ENCODE assay signal across 8 mouse cellular contexts in the genomic region with DNA sequence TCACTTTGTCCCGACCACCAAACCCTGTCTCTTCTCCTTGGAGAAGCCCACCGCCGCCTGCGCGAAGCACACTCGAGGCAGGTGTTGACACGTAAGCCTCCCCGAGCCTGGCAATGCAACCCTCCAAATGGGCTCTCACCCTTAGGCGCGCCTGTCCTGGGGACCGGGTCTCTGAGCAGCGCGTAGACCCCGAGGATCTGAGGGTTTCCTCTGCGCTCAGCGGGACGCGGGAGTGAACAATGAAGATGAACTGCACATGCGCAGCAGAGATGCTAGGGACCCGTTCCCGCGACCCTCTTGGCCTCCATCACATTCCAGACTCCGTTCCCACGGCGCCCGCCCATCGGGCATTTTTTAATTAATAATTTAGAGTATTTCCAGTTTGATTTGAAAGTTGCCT. TPM values are rescaled to one million over a fixed set of nuclear protein-coding genes. Genes with fewer than 3 reads are reported as not detected.
DNase-seq lines count a peak whose midpoint lies in the region; ATAC-seq and TF ChIP-seq lines count a peak whose summit lies in the region.

A gene (minus strand): TSS at position 234 of the 400 bp plus-strand sequence.

- DNase-seq in kidney, postnatal 0 days (ENCODE audit: low spot score) = no peak
- no peak for DNase-seq in kidney, postnatal 36 days
- DNase-seq in embryonic facial prominence, embryonic 10.5 days (ENCODE audit: low spot score) = peak; percentile 71
- no peak for DNase-seq in left cerebral cortex, adult 9 months (ENCODE audit: low spot score in 2 of 2)
- no peak for DNase-seq in cerebellum, adult 9-11 months
- DNase-seq in T-cell, adult 2 months (ENCODE audit: low spot score) = no peak

- WGBS in kidney, postnatal 0 days = under 1% methylated on average over 27 of the region's 27 CpGs
- 1% methylated on average over 27 of the region's 27 CpGs for WGBS in embryonic facial prominence, embryonic 10.5 days
- WGBS in intestine, postnatal 0 days = 3% methylated on average over 27 of the region's 27 CpGs
- WGBS in neural tube, embryonic 13.5 days = under 1% methylated on average over 27 of the region's 27 CpGs

- H3K9me3 ChIP-seq in kidney, postnatal 0 days (replicated peaks; ENCODE audit: low read length) = no peaks in the 10 kb centered on the region
- H3K9me3 ChIP-seq in embryonic facial prominence, embryonic 10.5 days = no peaks in the 10 kb centered on the region
- H3K9me3 ChIP-seq in intestine, postnatal 0 days (ENCODE audit: control insufficient read depth) = no peaks in the 10 kb centered on the region
- no peaks in the 10 kb centered on the region for H3K9me3 ChIP-seq in neural tube, embryonic 13.5 days

- H3K36me3 ChIP-seq in kidney, postnatal 0 days (ENCODE audit: insufficient read depth, low read length) = no peaks in the 10 kb centered on the region
- H3K36me3 ChIP-seq in embryonic facial prominence, embryonic 10.5 days (replicated peaks) = no peaks in the 10 kb centered on the region
- H3K36me3 ChIP-seq in intestine, postnatal 0 days (ENCODE audit: control insufficient read depth, insufficient read depth) = no peaks in the 10 kb centered on the region
- H3K36me3 ChIP-seq in neural tube, embryonic 13.5 days = no peaks in the 10 kb centered on the region

- H3K4me3 ChIP-seq in kidney, postnatal 0 days (replicated peaks; ENCODE audit: low read depth, low read length) = peak within 1 kb of the TSS; percentile 6; the same call in 1 of the 2 replicates
- H3K4me3 ChIP-seq in embryonic facial prominence, embryonic 10.5 days = peak within 1 kb of the TSS; percentile 63
- peak within 1 kb of the TSS; percentile 22 for H3K4me3 ChIP-seq in intestine, postnatal 0 days (ENCODE audit: low read depth, low read length)
- peak within 1 kb of the TSS; percentile 49 for H3K4me3 ChIP-seq in neural tube, embryonic 13.5 days

- H3K27ac ChIP-seq in kidney, postnatal 0 days = no peak within 1 kb of the TSS
- peak within 1 kb of the TSS; percentile 86 for H3K27ac ChIP-seq in embryonic facial prominence, embryonic 10.5 days (replicated peaks)
- H3K27ac ChIP-seq in intestine, postnatal 0 days (ENCODE audit: low read depth, low read length) = no peak within 1 kb of the TSS
- H3K27ac ChIP-seq in neural tube, embryonic 13.5 days (replicated peaks) = peak within 1 kb of the TSS; percentile 82

- TF ChIP-seq CTCF in kidney, postnatal 0 days (IDR thresholded peaks at IDR 0.05; ENCODE audit: low read depth) = no peak
- TF ChIP-seq CTCF in intestine, postnatal 0 days (IDR thresholded peaks at IDR 0.05; ENCODE audit: low read depth) = no peak

- no peak for ATAC-seq in kidney, postnatal 0 days (replicated peaks; ENCODE audit: low FRiP score, low read depth)
- no peak for ATAC-seq in intestine, postnatal 0 days
- peak; percentile 57 for ATAC-seq in neural tube, embryonic 13.5 days (ENCODE audit: low read depth)

- no peaks in the 10 kb centered on the region; the same call in 1 of the 2 replicates for H3K4me1 ChIP-seq in kidney, postnatal 0 days (replicated peaks; ENCODE audit: insufficient read depth, low read length)
- peaks cover 36% of the 10 kb centered on the region for H3K4me1 ChIP-seq in embryonic facial prominence, embryonic 10.5 days
- 0 out of 2 replicates have a peak, but pooled peaks cover 3% of the 10 kb centered on the region for H3K4me1 ChIP-seq in intestine, postnatal 0 days (replicated peaks; ENCODE audit: control insufficient read depth, insufficient read depth, low read length)
- peaks cover 42% of the 10 kb centered on the region for H3K4me1 ChIP-seq in neural tube, embryonic 13.5 days (replicated peaks)

- H3K4me2 ChIP-seq in kidney, postnatal 0 days (ENCODE audit: low read length) = peak within 1 kb of the TSS; percentile 46
- H3K4me2 ChIP-seq in intestine, postnatal 0 days (replicated peaks; ENCODE audit: low read depth) = peak within 1 kb of the TSS; percentile 45
- peak within 1 kb of the TSS; percentile 79 for H3K4me2 ChIP-seq in neural tube, embryonic 13.5 days

- no peak within 1 kb of the TSS for H3K9ac ChIP-seq in kidney, postnatal 0 days (ENCODE audit: low read depth, low read length)
- H3K9ac ChIP-seq in intestine, postnatal 0 days (ENCODE audit: low read depth, low read length) = no peak within 1 kb of the TSS
- peak within 1 kb of the TSS; percentile 81 for H3K9ac ChIP-seq in neural tube, embryonic 13.5 days

- no peaks in the 10 kb centered on the region for H3K27me3 ChIP-seq in kidney, postnatal 0 days (ENCODE audit: insufficient read depth, low read length)
- peaks cover 47% of the 10 kb centered on the region for H3K27me3 ChIP-seq in embryonic facial prominence, embryonic 10.5 days (replicated peaks; ENCODE audit: low read depth, poor library complexity, severe bottlenecking)
- H3K27me3 ChIP-seq in intestine, postnatal 0 days (replicated peaks; ENCODE audit: control insufficient read depth, insufficient read depth, low read length) = peaks cover 19% of the 10 kb centered on the region
- H3K27me3 ChIP-seq in neural tube, embryonic 13.5 days = peaks cover 3% of the 10 kb centered on the region; the same call in 1 of the 2 replicates

RNA-seq across cellular contexts. Expression of the gene that starts here (rescaled TPM):
- polyA plus RNA-seq in kidney, postnatal 0 days (2015; fragmentation: Nextera tagmentation; extraction: Ambion mirVana) = 0.58 and 0.60 TPM in 2 replicates
- 3.0 and 3.2 TPM in 2 replicates for polyA plus RNA-seq in embryonic facial prominence, embryonic 10.5 days (2016; fragmentation: Nextera tagmentation; extraction: Ambion mirVana)
- 0.23 and 0.44 TPM in 2 replicates for polyA plus RNA-seq in intestine, postnatal 0 days (2015; fragmentation: Nextera tagmentation; extraction: Ambion mirVana)
- 6.9 and 7.5 TPM in 2 replicates for polyA plus RNA-seq in neural tube, embryonic 13.5 days (2015; fragmentation: Nextera tagmentation; extraction: Ambion mirVana)

Comparison
In these comparisons a context has a peak if more than half of its experiments do, and no peak if none do; other contexts are left out.
1. H3K27ac ChIP-seq: peak in embryonic facial prominence, embryonic 10.5 days (single experiment) and neural tube, embryonic 13.5 days (single experiment); none in kidney, postnatal 0 days (single experiment) and intestine, postnatal 0 days (single experiment).
2. H3K4me3 ChIP-seq: peak in every context shown above with its lines; median percentile 63 in embryonic facial prominence, embryonic 10.5 days; 49 in neural tube, embryonic 13.5 days; 22 in intestine, postnatal 0 days; 6 in kidney, postnatal 0 days.
3. Peak in every context shown above with its lines, with median percentiles within 50 percentile points of each other: H3K4me2 ChIP-seq.